Mouse (Mus musculus): ENCODE measurements around the gene Gm3435. TPM values are rescaled to one million over a fixed set of nuclear protein-coding genes. Genes with fewer than 3 reads are reported as not detected.

Gene Gm3435
- polyA plus RNA-seq, 1 experiment from 2014 or later: 4.5 TPM

GRCm38 (mm10) chr17:15055925-15056324 lies 45.9 kb downstream of the Gm3435 start:
- TF ChIP-seq EP300 (IDR thresholded peaks at IDR 0.05) (no peak), CTCF (IDR thresholded peaks at IDR 0.05) (no peak)
- no peaks in the 10 kb centered on the region for H3K27me3 ChIP-seq (replicated peaks; ENCODE audit: insufficient read depth, low read length)
- DNase-seq (ENCODE audit: low spot score) (no peak), ATAC-seq (no peak)
- H3K9ac ChIP-seq (replicated peaks; ENCODE audit: low read depth): no peak overlapping the region
- H3K4me1 ChIP-seq (ENCODE audit: insufficient read depth, low read depth, low read length): no peaks in the 10 kb centered on the region
- no peak overlapping the region for H3K4me3 ChIP-seq (ENCODE audit: low read depth, low read length)
- H3K4me2 ChIP-seq (replicated peaks; ENCODE audit: low read depth, low read length): no peak overlapping the region
- peaks cover 14% of the 10 kb centered on the region for H3K36me3 ChIP-seq (ENCODE audit: insufficient read depth, low read length)
- no peak overlapping the region for H3K27ac ChIP-seq (ENCODE audit: low read length)
- no peaks in the 10 kb centered on the region for H3K9me3 ChIP-seq (ENCODE audit: low read length)
- WGBS: 64% methylated on average over 4 of the region's 4 CpGs

DNA sequence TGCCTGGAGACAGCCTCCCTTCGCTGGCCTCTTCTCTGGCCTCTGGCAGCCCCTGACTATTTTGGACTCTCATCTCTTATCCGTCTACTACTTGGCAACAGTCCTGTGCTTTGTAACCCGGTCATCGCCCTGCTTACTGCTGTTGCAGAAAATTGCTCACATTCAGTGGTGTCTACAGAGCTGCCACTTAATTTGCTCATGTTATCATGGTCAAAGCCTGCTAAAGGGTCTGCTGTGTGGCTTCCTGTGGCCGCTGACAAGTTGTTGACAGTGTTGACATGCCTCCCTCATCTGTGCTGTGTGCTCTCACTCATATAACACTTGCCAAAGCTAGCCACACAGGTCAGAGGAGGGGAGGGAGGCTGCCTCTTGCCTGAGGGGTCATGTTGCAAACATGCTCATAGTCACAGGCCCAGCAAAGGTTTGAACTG lies 48.2 kb downstream of the Gm3435 start:
- 58% methylated on average over 5 of the region's 5 CpGs for WGBS
- ATAC-seq (peak; percentile 82), DNase-seq (ENCODE audit: low spot score) (peak; percentile 78)
- TF ChIP-seq CTCF (IDR thresholded peaks at IDR 0.05) (no peak), EP300 (IDR thresholded peaks at IDR 0.05) (no peak)
- H3K9ac ChIP-seq (replicated peaks; ENCODE audit: low read depth): no peak overlapping the region
- H3K27ac ChIP-seq (ENCODE audit: low read length): no peak overlapping the region
- no peaks in the 10 kb centered on the region for H3K9me3 ChIP-seq (ENCODE audit: low read length)
- peaks cover 18% of the 10 kb centered on the region for H3K36me3 ChIP-seq (ENCODE audit: insufficient read depth, low read length)
- no peak overlapping the region for H3K4me3 ChIP-seq (ENCODE audit: low read depth, low read length)
- no peaks in the 10 kb centered on the region for H3K27me3 ChIP-seq (replicated peaks; ENCODE audit: insufficient read depth, low read length)
- no peaks in the 10 kb centered on the region for H3K4me1 ChIP-seq (ENCODE audit: insufficient read depth, low read depth, low read length)
- no peak overlapping the region for H3K4me2 ChIP-seq (replicated peaks; ENCODE audit: low read depth, low read length)

GRCm38 (mm10) chr17:15059646-15060045 lies 49.7 kb downstream of the Gm3435 start:
- Histone ChIP-seq H3K4me2 (replicated peaks; ENCODE audit: low read depth, low read length) (no peak overlapping the region), H3K4me1 (ENCODE audit: insufficient read depth, low read depth, low read length) (no peaks in the 10 kb centered on the region), H3K9ac (replicated peaks; ENCODE audit: low read depth) (no peak overlapping the region), H3K9me3 (ENCODE audit: low read length) (no peaks in the 10 kb centered on the region), H3K36me3 (ENCODE audit: insufficient read depth, low read length) (peaks cover 25% of the 10 kb centered on the region), H3K4me3 (ENCODE audit: low read depth, low read length) (no peak overlapping the region), H3K27ac (ENCODE audit: low read length) (no peak overlapping the region), H3K27me3 (replicated peaks; ENCODE audit: insufficient read depth, low read length) (no peaks in the 10 kb centered on the region)
- TF ChIP-seq CTCF (IDR thresholded peaks at IDR 0.05) (no peak), EP300 (IDR thresholded peaks at IDR 0.05) (no peak)
- WGBS: 96% methylated on average over 14 of the region's 14 CpGs
- ATAC-seq (no peak), DNase-seq (ENCODE audit: low spot score) (no peak)

DNA sequence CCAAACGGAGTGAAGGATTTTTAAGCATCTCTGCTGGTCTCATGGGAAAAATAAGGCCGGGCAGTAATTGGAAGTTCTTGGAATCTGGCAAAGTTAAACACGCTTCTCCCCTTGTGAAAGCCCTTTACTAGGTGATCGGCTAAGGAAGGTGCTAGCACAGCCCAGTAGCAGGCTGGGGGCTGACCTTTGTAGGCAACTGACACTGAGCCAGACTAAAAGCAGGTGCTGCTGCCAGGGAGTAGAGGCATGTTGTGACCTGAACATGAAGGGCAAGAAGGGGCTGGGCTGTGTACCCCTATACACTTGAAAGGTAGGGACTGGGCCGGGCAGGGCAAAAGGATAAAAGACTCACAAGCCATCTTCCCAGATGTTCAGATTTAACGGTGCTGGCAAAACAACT lies 50.4 kb downstream of the Gm3435 start:
- H3K36me3 ChIP-seq (ENCODE audit: insufficient read depth, low read length): peaks cover 28% of the 10 kb centered on the region
- ATAC-seq (no peak), DNase-seq (ENCODE audit: low spot score) (no peak)
- 94% methylated on average over 6 of the region's 6 CpGs for WGBS
- TF ChIP-seq CTCF (IDR thresholded peaks at IDR 0.05): no peak
- no peak for TF ChIP-seq EP300 (IDR thresholded peaks at IDR 0.05)
- H3K4me1 ChIP-seq (ENCODE audit: insufficient read depth, low read depth, low read length): no peaks in the 10 kb centered on the region
- H3K9me3 ChIP-seq (ENCODE audit: low read length): no peaks in the 10 kb centered on the region
- no peak overlapping the region for H3K4me3 ChIP-seq (ENCODE audit: low read depth, low read length)
- no peaks in the 10 kb centered on the region for H3K27me3 ChIP-seq (replicated peaks; ENCODE audit: insufficient read depth, low read length)
- H3K9ac ChIP-seq (replicated peaks; ENCODE audit: low read depth): no peak overlapping the region
- no peak overlapping the region for H3K4me2 ChIP-seq (replicated peaks; ENCODE audit: low read depth, low read length)
- H3K27ac ChIP-seq (ENCODE audit: low read length): no peak overlapping the region

DNA sequence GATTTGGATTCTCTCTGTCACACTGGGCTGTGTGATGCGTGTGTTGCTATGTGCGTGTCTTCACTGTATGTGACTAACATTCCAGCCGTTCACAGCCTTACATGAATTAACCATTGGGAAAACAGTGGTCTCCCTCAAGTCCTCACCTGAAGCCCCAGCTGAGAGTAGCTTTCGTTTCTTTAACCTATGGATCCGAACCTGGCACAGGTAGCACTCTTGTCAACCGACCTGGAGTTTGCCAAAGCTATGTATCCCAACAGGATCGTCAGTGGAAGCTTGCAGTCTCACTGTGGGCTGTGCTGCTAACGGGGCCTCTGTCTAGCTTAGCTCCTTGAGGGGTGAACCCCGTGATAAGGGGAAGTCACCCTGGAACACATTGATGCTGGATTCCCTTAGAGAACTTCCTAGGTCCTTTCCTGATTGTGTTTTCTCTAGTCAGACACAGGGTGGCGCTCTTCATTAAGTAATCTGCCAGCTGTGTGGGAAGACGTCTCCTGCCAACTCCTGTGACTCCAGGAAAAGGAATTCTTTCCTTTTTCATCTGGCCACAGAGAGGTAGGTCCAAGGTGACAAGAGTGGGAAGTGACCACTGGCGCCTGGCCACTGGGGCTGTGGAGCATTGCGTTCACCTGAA lies 55.5 kb downstream of the Gm3435 start:
- H3K9me3 ChIP-seq (ENCODE audit: low read length): no peaks in the 10 kb centered on the region
- DNase-seq (ENCODE audit: low spot score) (peak; percentile 90), ATAC-seq (peak; percentile 81)
- no peak overlapping the region for H3K9ac ChIP-seq (replicated peaks; ENCODE audit: low read depth)
- H3K4me1 ChIP-seq (ENCODE audit: insufficient read depth, low read depth, low read length): no peaks in the 10 kb centered on the region
- H3K4me3 ChIP-seq (ENCODE audit: low read depth, low read length): no peak overlapping the region
- H3K36me3 ChIP-seq (ENCODE audit: insufficient read depth, low read length): 0 out of 2 replicates have a peak, but pooled peaks cover 14% of the 10 kb centered on the region
- TF ChIP-seq CTCF (IDR thresholded peaks at IDR 0.05) (peak; percentile 86), EP300 (IDR thresholded peaks at IDR 0.05) (no peak)
- no peak overlapping the region for H3K27ac ChIP-seq (ENCODE audit: low read length)
- 41% methylated on average over 13 of the region's 13 CpGs for WGBS
- H3K27me3 ChIP-seq (replicated peaks; ENCODE audit: insufficient read depth, low read length): no peaks in the 10 kb centered on the region
- H3K4me2 ChIP-seq (replicated peaks; ENCODE audit: low read depth, low read length): no peak overlapping the region

GRCm38 (mm10) chr17:15066066-15066465 lies 56.1 kb downstream of the Gm3435 start:
- Histone ChIP-seq H3K9me3 (ENCODE audit: low read length) (no peaks in the 10 kb centered on the region), H3K27me3 (replicated peaks; ENCODE audit: insufficient read depth, low read length) (no peaks in the 10 kb centered on the region), H3K4me3 (ENCODE audit: low read depth, low read length) (no peak overlapping the region), H3K27ac (ENCODE audit: low read length) (no peak overlapping the region), H3K9ac (replicated peaks; ENCODE audit: low read depth) (no peak overlapping the region), H3K4me1 (ENCODE audit: insufficient read depth, low read depth, low read length) (no peaks in the 10 kb centered on the region), H3K36me3 (ENCODE audit: insufficient read depth, low read length) (0 out of 2 replicates have a peak, but pooled peaks cover 14% of the 10 kb centered on the region), H3K4me2 (replicated peaks; ENCODE audit: low read depth, low read length) (no peak overlapping the region)
- 59% methylated on average over 6 of the region's 6 CpGs for WGBS
- TF ChIP-seq EP300 (IDR thresholded peaks at IDR 0.05): no peak
- no peak for TF ChIP-seq CTCF (IDR thresholded peaks at IDR 0.05)
- peak; percentile 26 for DNase-seq (ENCODE audit: low spot score)
- peak; percentile 33; the same call in 1 of the 2 replicates for ATAC-seq
